Mouse (Mus musculus): ENCODE data around the gene Fzd9.

The Fzd9 gene

GRCm38 (mm10) chr5:135251079-135251454 is at the start of gene Fzd9:
Gene Fzd9, minus strand, starts transcription at chr5:135251230.
- DNase-seq = peak; percentile 92 to 94

GRCm38 (mm10) chr5:135292001-135292400 is 41.0 kb upstream of the Fzd9 start:
- DNase-seq = no peak

- no peak for DNase-seq
These were observed 40.2 kb upstream of the Fzd9 start for GRCm38 (mm10) chr5:135291193-135291592.

GRCm38 (mm10) chr5:135290703-135291102 is 39.7 kb upstream of the Fzd9 start:
- DNase-seq = no peak

- no peak for DNase-seq
These were observed 35.9 kb upstream of the Fzd9 start for GRCm38 (mm10) chr5:135286926-135287325.

GRCm38 (mm10) chr5:135286185-135286584 is 35.2 kb upstream of the Fzd9 start:
- peak; percentile 92 to 93 for DNase-seq

- DNase-seq = no peak
These were observed 34.2 kb upstream of the Fzd9 start for GRCm38 (mm10) chr5:135285211-135285610.

GRCm38 (mm10) chr5:135280226-135280625 is 29.2 kb upstream of the Fzd9 start:
- peak in 1 of 2 experiments; percentile 17 for DNase-seq

GRCm38 (mm10) chr5:135276597-135276996 is 25.6 kb upstream of the Fzd9 start:
- peak in 1 of 2 experiments; percentile 38 for DNase-seq

GRCm38 (mm10) chr5:135274663-135275396 is 23.8 kb upstream of the Fzd9 start:
- DNase-seq = peak in 1 of 2 experiments; percentile 31

- DNase-seq = peak; percentile 87 to 93
These were observed 20.6 kb upstream of the Fzd9 start for GRCm38 (mm10) chr5:135271563-135272165.

GRCm38 (mm10) chr5:135270361-135270760 is 19.3 kb upstream of the Fzd9 start:
- DNase-seq = no peak

- no peak for DNase-seq
These were observed 18.4 kb upstream of the Fzd9 start for GRCm38 (mm10) chr5:135269451-135269850.

- no peak for DNase-seq
These were observed 13.5 kb upstream of the Fzd9 start for GRCm38 (mm10) chr5:135264548-135264947.

GRCm38 (mm10) chr5:135263866-135264503 is 13.0 kb upstream of the Fzd9 start:
- peak in 1 of 2 experiments; percentile 61 for DNase-seq

GRCm38 (mm10) chr5:135258280-135259150 is 7.5 kb upstream of the Fzd9 start:
- DNase-seq = peak; percentile 60 to 72

- DNase-seq = peak; percentile 33 to 45
These were observed 6.5 kb upstream of the Fzd9 start for GRCm38 (mm10) chr5:135257559-135257958.

- DNase-seq = no peak
These were observed 5.1 kb upstream of the Fzd9 start for GRCm38 (mm10) chr5:135256166-135256565.

- peak; percentile 73 to 81 for DNase-seq
These were observed 2.8 kb upstream of the Fzd9 start for GRCm38 (mm10) chr5:135253741-135254401.

GRCm38 (mm10) chr5:135250186-135251078 is 598 bp downstream of the Fzd9 start:
- DNase-seq = peak; percentile 44 to 53

All from cerebellum, postnatal 10 days (tissue).